Mouse (Mus musculus) brain, embryonic 14.5 days (tissue): ENCODE data around the gene Dnajb1. TPM values are rescaled to one million over a fixed set of nuclear protein-coding genes. Genes with fewer than 3 reads are reported as not detected.
"Not testable (repeated sequence)": the region's sequence is repeated elsewhere in the genome, so short reads cannot be mapped to it uniquely, and the experiment has no call there.

Experiments
- DNase-seq: peaks from one replicate; pipeline ENCODE4 v3.0.0-alpha.2; 2011; ENCODE audit warnings: low read depth
- CTCF ChIP-seq: fragments of 200-500 bp; IDR thresholded peaks from 2 replicates; pipeline ENCODE4 v1.5.1; 2012; ENCODE audit warnings: inconsistent platforms, mild to moderate bottlenecking, moderate library complexity, borderline replicate concordance; ENCODE audit not compliant: insufficient read depth, insufficient read length; ENCODE audit errors: extremely low read depth
- POLR2A ChIP-seq: fragments of 200-500 bp; IDR thresholded peaks from 2 replicates; pipeline ENCODE4 v1.6.1; 2012; ENCODE audit warnings: mild to moderate bottlenecking, inconsistent platforms, borderline replicate concordance; ENCODE audit not compliant: poor library complexity, insufficient read depth, insufficient read length, severe bottlenecking; ENCODE audit errors: extremely low read depth
- polyA plus RNA-seq: library from polyadenylated mRNA; depleted of rRNA; stranded (reverse); fragments of >200 nt; gene quantifications from 2 replicates; pipeline ENCODE4 v1.2.3, GENCODE M21; 2012; rRNA removed

Gene Dnajb1
- 35.1 and 38.0 TPM in 2 replicates for polyA plus RNA-seq

GRCm38 (mm10) chr8:83607661-83608397, at the start of gene Dnajb1, which contains the start of gene Tecr:
Dnajb1 (plus strand) TSS chr8:83608193.
Tecr (minus strand) TSS chr8:83607971.
- peak; percentile 100 for DNase-seq
- TF ChIP-seq CTCF (no peak), POLR2A (peak; percentile 93)

- TF ChIP-seq POLR2A (no peak), CTCF (no peak)
- no peak for DNase-seq
Observed at GRCm38 (mm10) chr8:83562669-83563068, 45.3 kb upstream of the Dnajb1 start.

DNA sequence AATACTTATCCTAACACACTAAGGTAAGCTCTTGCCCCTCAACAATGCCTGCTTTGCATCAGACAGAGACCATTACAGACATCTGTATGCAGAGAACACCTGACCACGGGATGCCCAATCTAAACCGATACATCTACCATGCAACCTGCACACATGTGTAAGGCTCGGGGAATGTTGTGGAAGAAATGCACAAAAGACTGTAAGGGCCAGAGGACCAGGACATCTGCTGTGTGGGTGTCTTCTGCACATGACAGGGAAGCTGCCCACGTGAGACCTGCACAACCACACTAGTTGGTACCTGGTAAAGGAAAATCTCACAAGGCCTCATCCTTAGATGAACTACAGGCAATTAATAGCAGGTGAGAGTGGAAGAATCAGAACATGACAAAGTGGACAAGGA, 44.7 kb upstream of the Dnajb1 start:
- DNase-seq, result no peak
- TF ChIP-seq CTCF (no peak), POLR2A (no peak)

- TF ChIP-seq CTCF, result peak; percentile 41; the same call in 1 of the 2 replicates
- TF ChIP-seq POLR2A, result no peak
- no peak for DNase-seq
Observed at GRCm38 (mm10) chr8:83565731-83566375, 42.1 kb upstream of the Dnajb1 start.

GRCm38 (mm10) chr8:83566469-83567395, 41.3 kb upstream of the Dnajb1 start, which contains the start of gene Ndufb7:
Ndufb7 (plus strand) TSS chr8:83566671.
- TF ChIP-seq CTCF (peak; percentile 94), POLR2A (0 out of 2 replicates have a peak, but pooled peaks have one; percentile 44)
- peak; percentile 96 for DNase-seq

DNA sequence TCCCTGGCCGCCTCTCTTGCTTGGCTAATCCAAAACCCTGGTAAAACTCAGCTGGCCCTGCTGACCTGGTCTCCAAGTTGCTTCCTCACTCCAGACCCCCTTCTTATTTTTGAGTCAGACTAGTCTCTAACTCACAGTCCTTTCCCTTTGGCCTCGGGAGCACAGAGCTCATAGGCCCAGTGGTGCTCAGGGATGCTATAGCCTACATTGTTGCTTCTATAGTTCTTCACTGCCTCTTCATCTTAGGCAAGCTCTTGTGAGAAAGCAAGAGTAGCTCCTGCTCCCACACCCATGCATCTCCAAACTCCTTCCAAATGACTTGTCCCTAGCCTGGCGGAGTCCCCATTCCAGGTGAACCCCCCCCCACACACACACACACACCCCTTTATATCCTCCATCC, 40.3 kb upstream of the Dnajb1 start:
- no peak for TF ChIP-seq POLR2A
- no peak for TF ChIP-seq CTCF
- DNase-seq, result no peak

DNA sequence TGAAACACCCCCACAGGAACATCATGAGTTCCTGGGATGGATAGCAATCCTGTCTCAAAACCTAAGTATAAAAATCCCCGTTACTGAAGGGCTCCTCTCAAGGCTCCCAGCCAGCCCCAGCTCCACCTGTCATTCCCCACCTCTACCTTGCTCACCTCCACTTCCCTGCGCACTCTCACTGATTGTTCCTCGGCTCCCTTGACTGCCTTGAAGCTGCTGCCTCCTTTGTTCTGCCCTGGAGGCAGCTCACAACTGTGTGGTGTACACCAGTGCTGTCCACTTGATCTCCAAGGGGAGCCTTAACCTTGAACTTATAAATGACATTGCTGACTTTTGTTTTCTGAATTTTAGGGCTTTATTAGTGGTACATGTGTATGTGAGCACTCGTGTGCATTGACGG, 39.9 kb upstream of the Dnajb1 start:
- TF ChIP-seq CTCF (no peak), POLR2A (no peak)
- DNase-seq, result no peak

GRCm38 (mm10) chr8:83568755-83569154, 39.2 kb upstream of the Dnajb1 start:
- TF ChIP-seq CTCF (no peak), POLR2A (no peak)
- no peak for DNase-seq

- no peak for TF ChIP-seq POLR2A
- TF ChIP-seq CTCF, result no peak
Observed at GRCm38 (mm10) chr8:83569165-83569564, 38.8 kb upstream of the Dnajb1 start.

GRCm38 (mm10) chr8:83570272-83571000, 37.6 kb upstream of the Dnajb1 start:
- DNase-seq, result no peak
- TF ChIP-seq POLR2A (no peak), CTCF (no peak)

More at GRCm38 (mm10) chr8:83569165-83569564, 38.8 kb upstream of the Dnajb1 start:
- DNase-seq, result no peak

DNA sequence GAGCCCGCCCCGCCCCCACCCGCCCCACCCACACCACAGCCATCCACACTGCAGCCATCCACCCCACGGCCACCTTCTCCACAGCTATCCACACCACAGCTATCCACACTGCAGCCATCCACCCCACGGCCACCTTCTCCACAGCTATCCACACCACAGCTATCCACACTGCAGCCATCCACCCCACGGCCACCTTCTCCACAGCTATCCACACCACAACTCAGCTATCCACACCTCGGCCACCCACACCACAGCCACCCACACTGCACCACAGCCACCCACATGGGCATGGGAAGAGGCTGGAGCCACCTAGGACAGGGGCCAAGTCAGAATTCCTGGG, 37.0 kb upstream of the Dnajb1 start:
- DNase-seq, result not testable (repeated sequence)
